Mouse (Mus musculus): Measurements from ENCODE around the gene Tigd2.

GRCm38 (mm10) chr6:59196746-59197145 is 11.9 kb upstream of the Tigd2 start:
- TF ChIP-seq CTCF (conservative IDR thresholded peaks at IDR 0.05; ENCODE audit: insufficient read depth, insufficient read length, low read depth, low read length), result no peak
- no peak for TF ChIP-seq POLR2A (IDR thresholded peaks at IDR 0.05; ENCODE audit: low read depth, low read length)
